Mouse (Mus musculus) G1E-ER4 (cell line): ENCODE data around the gene Smarcb1. TPM values are rescaled to one million over a fixed set of nuclear protein-coding genes. Genes with fewer than 3 reads are reported as not detected.
"Not testable (repeated sequence)": the region's sequence is repeated elsewhere in the genome, so short reads cannot be mapped to it uniquely, and the experiment has no call there.

Experiments used
- GATA1 ChIP-seq: IDR thresholded peaks from one replicate; pipeline ENCODE4 v1.8.0; 2012; ENCODE audit warnings: low read length, inconsistent platforms
- polyA plus RNA-seq: library from polyadenylated mRNA; stranded (reverse); fragments of >175 nt; gene quantifications from 2 replicates; pipeline ENCODE4 v1.2.3, GENCODE M21; 2012

Smarcb1 gene
- polyA plus RNA-seq, 1 experiment: 299 TPM

- no peak for TF ChIP-seq GATA1
Measured at GRCm38 (mm10) chr10:75881578-75882432, 39.6 kb downstream of the Smarcb1 start.

- no peak for TF ChIP-seq GATA1
Measured at GRCm38 (mm10) chr10:75880771-75881577, 40.4 kb downstream of the Smarcb1 start.

GRCm38 (mm10) chr10:75880351-75880750 is 41.1 kb downstream of the Smarcb1 start:
- TF ChIP-seq GATA1: no peak

GRCm38 (mm10) chr10:75878836-75879235 is 42.6 kb downstream of the Smarcb1 start:
- no peak for TF ChIP-seq GATA1

- TF ChIP-seq GATA1: no peak
Measured at GRCm38 (mm10) chr10:75873543-75874170, 47.8 kb downstream of the Smarcb1 start.

- no peak for TF ChIP-seq GATA1
Measured at GRCm38 (mm10) chr10:75872915-75873542, 48.4 kb downstream of the Smarcb1 start.

- peak; percentile 76 for TF ChIP-seq GATA1
Measured at GRCm38 (mm10) chr10:75872025-75872914, 49.1 kb downstream of the Smarcb1 start.

- no peak for TF ChIP-seq GATA1
Measured at GRCm38 (mm10) chr10:75861587-75861986, 59.8 kb downstream of the Smarcb1 start.

- TF ChIP-seq GATA1: no peak
Measured at GRCm38 (mm10) chr10:75860746-75861145, 60.7 kb downstream of the Smarcb1 start.

GRCm38 (mm10) chr10:75859786-75860470 is 61.5 kb downstream of the Smarcb1 start, which contains the start of gene Mif:
Gene Mif (minus strand): TSS chr10:75860240.
- TF ChIP-seq GATA1: not testable (repeated sequence)

- no peak for TF ChIP-seq GATA1
Measured at GRCm38 (mm10) chr10:75859107-75859746, 62.2 kb downstream of the Smarcb1 start.

- TF ChIP-seq GATA1: no peak
Measured at GRCm38 (mm10) chr10:75857598-75857997, 63.8 kb downstream of the Smarcb1 start.

GRCm38 (mm10) chr10:75856976-75857375 is 64.4 kb downstream of the Smarcb1 start:
- no peak for TF ChIP-seq GATA1
